Mouse (Mus musculus): ENCODE measurements around the gene Tsga8.

Tsga8 gene

GRCm38 (mm10) chrX:83487598-83487997, at the start of gene Tsga8:
Gene Tsga8 (minus strand): TSS chrX:83487924.
- CTCF ChIA-PET: no interaction called here

All from spleen, embryonic (tissue).